Mouse (Mus musculus) forebrain, postnatal 0 days (tissue): ENCODE data around the gene Scn4a. TPM values are rescaled to one million over a fixed set of nuclear protein-coding genes. Genes with fewer than 3 reads are reported as not detected.

Experiments used
- ATAC-seq: fragments of 200-750 bp; cut with Nextera tagmentation; 2 replicates; pipeline ENCODE4 v1.8.0; 2017; ENCODE audit warnings: mild to moderate bottlenecking, moderate library complexity
- DNase-seq: peaks from one replicate; pipeline ENCODE4 v3.0.0-alpha.2; 2015
- H3K27ac ChIP-seq: fragments of 300-500 bp; sonication (generic); 2 replicates; pipeline ENCODE4 v1.5.1; 2014; ENCODE audit warnings: low read depth, mild to moderate bottlenecking, antibody characterized with exemption, low read length, moderate library complexity, mixed read lengths
- H3K27me3 ChIP-seq: fragments of 300-500 bp; sonication (generic); 2 replicates; pipeline ENCODE4 v1.6.1; 2014; ENCODE audit warnings: mild to moderate bottlenecking, low read length, mixed read lengths; ENCODE audit not compliant: insufficient read depth
- H3K36me3 ChIP-seq: fragments of 300-500 bp; sonication (generic); 2 replicates; pipeline ENCODE4 v1.6.1; 2014; ENCODE audit warnings: mild to moderate bottlenecking, moderate library complexity; ENCODE audit not compliant: insufficient read depth
- H3K4me1 ChIP-seq: fragments of 300-500 bp; sonication (generic); 2 replicates; pipeline ENCODE4 v1.6.1; 2014; ENCODE audit warnings: antibody characterized with exemption; ENCODE audit not compliant: insufficient read depth
- H3K4me2 ChIP-seq: fragments of 300-500 bp; sonication (generic); 2 replicates; pipeline ENCODE4 v1.6.1; 2014; ENCODE audit warnings: low read depth, mild to moderate bottlenecking, moderate library complexity
- H3K4me3 ChIP-seq: fragments of 300-500 bp; sonication (generic); 2 replicates; pipeline ENCODE4 v1.5.1; 2014; ENCODE audit warnings: low read depth, low read length, mixed read lengths
- H3K9ac ChIP-seq: fragments of 300-500 bp; sonication (generic); 2 replicates; pipeline ENCODE4 v1.6.1; 2014; ENCODE audit warnings: mild to moderate bottlenecking
- H3K9me3 ChIP-seq: fragments of 300-500 bp; sonication (generic); 2 replicates; pipeline ENCODE4 v1.6.1; 2016; ENCODE audit warnings: low read length
- CTCF ChIP-seq: sonication (generic); IDR thresholded peaks from 2 replicates; pipeline ENCODE4 v1.5.1; 2016; ENCODE audit warnings: antibody characterized with exemption, control low read depth, low read depth
- WGBS: fragments of 180-500 bp; shearing (Covaris S2); extraction: QIAGEN DNeasy Blood & Tissue Kit; methylation state at CpG from one replicate; pipeline ENCODE4 v1.1.7; 2014; 5-methylcytosine and 5-hydroxymethylcytosine counted together
- polyA plus RNA-seq: library from polyadenylated mRNA; unstranded; fragments of >200 nt; fragmentation: Nextera tagmentation; extraction: Ambion mirVana; gene quantifications from 2 replicates; pipeline ENCODE4 v1.2.1, GENCODE M21; 2015
- total RNA-seq: library from RNA; depleted of rRNA; stranded (reverse); fragments of >200 nt; gene quantifications from 2 replicates; pipeline ENCODE4 v1.2.3, GENCODE M21; 2014

Gene Scn4a
- total and polyA plus RNA-seq, 2 experiments from 2014 or later = 0.06 TPM; not detected in 1

GRCm38 (mm10) chr11:106316416-106316815 lies 36.7 kb downstream of the Scn4a start:
- WGBS = 77% methylated on average over 1 of the region's 1 CpGs
- no peak for ATAC-seq

GRCm38 (mm10) chr11:106314333-106314812 lies 38.7 kb downstream of the Scn4a start, which contains the start of gene Cd79b:
Gene Cd79b (minus strand): TSS chr11:106314762.
- Histone ChIP-seq H3K4me2 (no peak within 1 kb of the TSS), H3K27ac (no peak within 1 kb of the TSS), H3K9me3 (no peaks in the 10 kb centered on the region), H3K9ac (no peak within 1 kb of the TSS), H3K4me1 (no peaks in the 10 kb centered on the region), H3K27me3 (no peaks in the 10 kb centered on the region), H3K4me3 (no peak within 1 kb of the TSS), H3K36me3 (no peaks in the 10 kb centered on the region)
- ATAC-seq (no peak), DNase-seq (no peak)
- no peak for TF ChIP-seq CTCF
- 77% methylated on average over 9 of the region's 9 CpGs for WGBS

More at GRCm38 (mm10) chr11:106316416-106316815, 36.7 kb downstream of the Scn4a start:
- H3K4me1 ChIP-seq = no peaks in the 10 kb centered on the region
- TF ChIP-seq CTCF = no peak
- no peak overlapping the region for H3K4me2 ChIP-seq
- no peaks in the 10 kb centered on the region for H3K27me3 ChIP-seq
- H3K36me3 ChIP-seq = no peaks in the 10 kb centered on the region
- no peak overlapping the region for H3K9ac ChIP-seq
- H3K4me3 ChIP-seq = no peak overlapping the region
- no peak overlapping the region for H3K27ac ChIP-seq
- DNase-seq = no peak
- H3K9me3 ChIP-seq = no peaks in the 10 kb centered on the region

- 77% methylated on average over 5 of the region's 5 CpGs for WGBS
- Histone ChIP-seq H3K27me3 (no peaks in the 10 kb centered on the region), H3K4me3 (no peak overlapping the region), H3K4me2 (no peak overlapping the region), H3K36me3 (no peaks in the 10 kb centered on the region), H3K9me3 (no peaks in the 10 kb centered on the region), H3K27ac (no peak overlapping the region), H3K4me1 (no peaks in the 10 kb centered on the region), H3K9ac (no peak overlapping the region)
- no peak for DNase-seq
- ATAC-seq = no peak
- TF ChIP-seq CTCF = no peak
Measured at GRCm38 (mm10) chr11:106313533-106313932, 39.6 kb downstream of the Scn4a start.

- no peaks in the 10 kb centered on the region for H3K27me3 ChIP-seq
- H3K27ac ChIP-seq = no peak overlapping the region
- DNase-seq (no peak), ATAC-seq (no peak)
- no peak overlapping the region for H3K9ac ChIP-seq
- 72% methylated on average over 5 of the region's 5 CpGs for WGBS
- no peaks in the 10 kb centered on the region for H3K9me3 ChIP-seq
- no peak for TF ChIP-seq CTCF
- no peak overlapping the region for H3K4me3 ChIP-seq
- no peak overlapping the region for H3K4me2 ChIP-seq
- H3K4me1 ChIP-seq = no peaks in the 10 kb centered on the region
- no peaks in the 10 kb centered on the region for H3K36me3 ChIP-seq
Measured at GRCm38 (mm10) chr11:106310123-106310522, 43.0 kb downstream of the Scn4a start.

- no peaks in the 10 kb centered on the region for H3K9me3 ChIP-seq
- ATAC-seq = no peak
- no peak overlapping the region for H3K9ac ChIP-seq
- H3K36me3 ChIP-seq = no peaks in the 10 kb centered on the region
- no peak for DNase-seq
- 83% methylated on average over 11 of the region's 11 CpGs for WGBS
- no peaks in the 10 kb centered on the region for H3K27me3 ChIP-seq
- no peak for TF ChIP-seq CTCF
- no peak overlapping the region for H3K4me2 ChIP-seq
- H3K4me3 ChIP-seq = no peak overlapping the region
- no peaks in the 10 kb centered on the region for H3K4me1 ChIP-seq
- no peak overlapping the region for H3K27ac ChIP-seq
Measured at GRCm38 (mm10) chr11:106308162-106308561, 44.9 kb downstream of the Scn4a start.

- Histone ChIP-seq H3K36me3 (no peaks in the 10 kb centered on the region), H3K4me3 (no peak overlapping the region), H3K9ac (no peak overlapping the region), H3K27ac (no peak overlapping the region), H3K4me1 (no peaks in the 10 kb centered on the region), H3K9me3 (no peaks in the 10 kb centered on the region), H3K4me2 (no peak overlapping the region), H3K27me3 (no peaks in the 10 kb centered on the region)
- no peak for DNase-seq
- TF ChIP-seq CTCF = no peak
- WGBS = 55% methylated on average over 5 of the region's 5 CpGs
- no peak for ATAC-seq
Measured at GRCm38 (mm10) chr11:106307432-106307831, 45.7 kb downstream of the Scn4a start.

GRCm38 (mm10) chr11:106306758-106307157 lies 46.3 kb downstream of the Scn4a start:
- no peak for TF ChIP-seq CTCF
- Histone ChIP-seq H3K9ac (no peak overlapping the region), H3K36me3 (no peaks in the 10 kb centered on the region), H3K27ac (no peak overlapping the region), H3K4me3 (no peak overlapping the region), H3K4me1 (no peaks in the 10 kb centered on the region), H3K9me3 (no peaks in the 10 kb centered on the region), H3K27me3 (no peaks in the 10 kb centered on the region), H3K4me2 (no peak overlapping the region)
- ATAC-seq (no peak), DNase-seq (no peak)
- 71% methylated on average over 9 of the region's 9 CpGs for WGBS

- WGBS = 89% methylated on average over 3 of the region's 3 CpGs
- Histone ChIP-seq H3K4me2 (no peak overlapping the region), H3K9ac (no peak overlapping the region), H3K27me3 (no peaks in the 10 kb centered on the region), H3K4me1 (no peaks in the 10 kb centered on the region), H3K4me3 (no peak overlapping the region), H3K27ac (no peak overlapping the region), H3K36me3 (no peaks in the 10 kb centered on the region), H3K9me3 (no peaks in the 10 kb centered on the region)
- DNase-seq (no peak), ATAC-seq (no peak)
- TF ChIP-seq CTCF = no peak
Measured at GRCm38 (mm10) chr11:106306065-106306385, 47.1 kb downstream of the Scn4a start.
